Mouse (Mus musculus) heart, adult 2 months (tissue): ENCODE data around the gene Hoxc4. TPM values are rescaled to one million over a fixed set of nuclear protein-coding genes. Genes with fewer than 3 reads are reported as not detected.

ENCODE experiments used
- DNase-seq, 2 experiments: peaks; one replicate each; pipeline ENCODE4 v3.0.0; 2021
- H3K27ac ChIP-seq: fragments of 200-600 bp; 2 replicates; pipeline ENCODE4 v1.8.1; 2022
- H3K27me3 ChIP-seq: fragments of 200-500 bp; 2 replicates; pipeline ENCODE4 v1.6.1; 2012; ENCODE audit warnings: mild to moderate bottlenecking, low read length, inconsistent platforms, mixed read lengths; ENCODE audit not compliant: control insufficient read depth, insufficient read depth
- H3K36me3 ChIP-seq: fragments of 200-500 bp; 2 replicates; pipeline ENCODE4 v1.6.1; 2012; ENCODE audit warnings: low read length, inconsistent platforms; ENCODE audit not compliant: control insufficient read depth, insufficient read depth
- H3K4me1 ChIP-seq: fragments of 200-500 bp; 2 replicates; pipeline ENCODE4 v1.6.1; 2011; ENCODE audit warnings: low read length; ENCODE audit not compliant: control insufficient read depth, insufficient read depth
- H3K4me3 ChIP-seq: fragments of 200-600 bp; 2 replicates; pipeline ENCODE4 v1.8.1; 2022
- H3K79me2 ChIP-seq: fragments of 200-500 bp; replicated peaks from 2 replicates; pipeline ENCODE4 v1.6.1; 2012; ENCODE audit warnings: mild to moderate bottlenecking, inconsistent platforms, low read length, moderate library complexity, mixed read lengths; ENCODE audit not compliant: control insufficient read depth, insufficient read depth
- H3K9ac ChIP-seq: fragments of 200-500 bp; 2 replicates; pipeline ENCODE4 v1.6.1; 2012; ENCODE audit warnings: low read depth, mild to moderate bottlenecking, control low read depth, inconsistent platforms, low read length, mixed read lengths
- CTCF ChIP-seq: fragments of 200-600 bp; IDR thresholded peaks from 2 replicates; pipeline ENCODE4 v1.8.1; 2022; ENCODE audit warnings: antibody characterized with exemption, mild to moderate bottlenecking, moderate library complexity
- EP300 ChIP-seq: fragments of 200-500 bp; IDR thresholded peaks from 2 replicates; pipeline ENCODE4 v1.6.1; 2011; ENCODE audit warnings: low read depth, low read length, control low read depth; ENCODE audit not compliant: insufficient read depth
- POLR2A ChIP-seq: fragments of 200-500 bp; IDR thresholded peaks from 2 replicates; pipeline ENCODE4 v1.6.1; 2011; ENCODE audit warnings: mild to moderate bottlenecking, low read depth, low read length, control low read depth; ENCODE audit not compliant: insufficient read depth
- WGBS: fragments of 180-500 bp; shearing (Covaris S2); methylation state at CpG from one replicate; pipeline ENCODE4 v1.1.7; 2018; 5-methylcytosine and 5-hydroxymethylcytosine counted together
- intact Hi-C: fragments of 180-260 bp; cut with DNase I; formaldehyde crosslinking; loops from one replicate; pipeline ENCODE4 v1.15.1; 2025
- polyA plus RNA-seq: library from polyadenylated mRNA; depleted of rRNA; stranded (reverse); fragments of >200 nt; gene quantifications from 2 replicates; pipeline ENCODE4 v1.2.3, GENCODE M21; 2012
- total RNA-seq, 2 experiments: library from RNA; stranded (reverse); gene quantifications; 2 replicates each; pipeline ENCODE4 v1.2.3; 2021

Hoxc4 gene
- total and polyA plus RNA-seq, 3 experiments: 0.10 TPM; not detected in 2

DNA sequence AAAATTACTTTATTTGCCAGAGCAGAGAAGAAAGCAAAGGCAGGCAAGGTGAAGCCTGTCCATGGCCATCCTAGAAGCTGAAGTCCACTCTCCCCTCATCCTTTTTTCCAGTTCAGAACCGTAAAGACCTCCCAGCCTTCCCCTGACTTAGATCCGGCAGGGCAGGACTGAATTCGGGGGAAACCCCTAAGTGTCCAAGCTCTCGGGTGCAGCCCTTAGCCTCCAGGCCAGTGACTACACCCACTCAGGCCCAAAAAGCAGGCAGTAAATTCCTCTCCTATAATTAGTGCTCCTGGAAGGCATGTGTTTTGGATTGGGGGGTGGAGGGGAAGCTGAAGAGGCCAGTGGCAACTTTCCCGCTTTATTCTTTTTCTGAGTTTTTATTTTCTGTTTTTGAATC, 12.9 kb upstream of the Hoxc4 start:
- WGBS: 16% methylated on average over 5 of the region's 5 CpGs
- Histone ChIP-seq H3K4me3 (no peak overlapping the region), H3K36me3 (no peaks in the 10 kb centered on the region), H3K79me2 (no peaks in the 10 kb centered on the region), H3K9ac (no peak overlapping the region), H3K27ac (no peak overlapping the region), H3K27me3 (peaks cover 19% of the 10 kb centered on the region), H3K4me1 (no peaks in the 10 kb centered on the region)
- TF ChIP-seq POLR2A (no peak), EP300 (no peak), CTCF (no peak)
- no peak for DNase-seq
- intact Hi-C loops: no loop called here

DNA sequence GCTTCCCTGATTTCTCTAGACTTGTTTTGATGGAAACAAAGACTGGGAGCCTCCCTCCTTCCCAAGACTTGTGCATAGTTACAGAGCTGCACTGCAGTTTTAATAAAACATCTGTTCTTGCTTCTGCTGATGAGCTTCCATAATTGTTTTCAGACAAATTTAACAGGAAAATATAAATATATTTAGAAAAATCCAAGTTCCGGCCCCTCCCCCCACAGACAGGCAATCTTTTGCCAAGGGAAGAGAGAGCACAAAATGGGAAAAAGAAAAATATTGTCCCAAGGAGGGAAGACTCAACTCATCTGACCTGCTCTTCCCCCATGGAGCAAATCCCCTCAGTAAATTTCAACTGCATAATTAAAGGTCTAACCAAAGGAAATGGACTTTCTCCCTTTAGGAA, 12.4 kb upstream of the Hoxc4 start:
- no peaks in the 10 kb centered on the region for H3K4me1 ChIP-seq
- H3K4me3 ChIP-seq: no peak overlapping the region
- H3K27me3 ChIP-seq: peaks cover 23% of the 10 kb centered on the region
- no peak overlapping the region for H3K9ac ChIP-seq
- H3K36me3 ChIP-seq: no peaks in the 10 kb centered on the region
- TF ChIP-seq POLR2A (no peak), CTCF (no peak), EP300 (no peak)
- no peaks in the 10 kb centered on the region for H3K79me2 ChIP-seq
- no peak overlapping the region for H3K27ac ChIP-seq
- WGBS: 6% methylated on average over 1 of the region's 1 CpGs
- DNase-seq: no peak
- intact Hi-C loops: no loop called here

GRCm38 (mm10) chr15:103009265-103010111, 9.2 kb upstream of the Hoxc4 start:
- Histone ChIP-seq H3K79me2 (no peaks in the 10 kb centered on the region), H3K36me3 (no peaks in the 10 kb centered on the region), H3K4me1 (no peaks in the 10 kb centered on the region), H3K27me3 (peaks cover 30% of the 10 kb centered on the region), H3K27ac (no peak overlapping the region), H3K4me3 (no peak overlapping the region), H3K9ac (no peak overlapping the region)
- DNase-seq: no peak
- intact Hi-C loops: no loop called here
- 4% methylated on average over 27 of the region's 27 CpGs for WGBS
- no peak for TF ChIP-seq CTCF
- TF ChIP-seq EP300: no peak
- no peak for TF ChIP-seq POLR2A

GRCm38 (mm10) chr15:103010112-103010846, 8.5 kb upstream of the Hoxc4 start:
- 5% methylated on average over 31 of the region's 31 CpGs for WGBS
- DNase-seq: no peak
- Histone ChIP-seq H3K36me3 (no peaks in the 10 kb centered on the region), H3K27ac (no peak overlapping the region), H3K27me3 (peaks cover 33% of the 10 kb centered on the region), H3K4me1 (no peaks in the 10 kb centered on the region), H3K9ac (no peak overlapping the region), H3K4me3 (no peak overlapping the region), H3K79me2 (no peaks in the 10 kb centered on the region)
- TF ChIP-seq CTCF (no peak), POLR2A (no peak), EP300 (no peak)
- intact Hi-C loops: no loop called here

- 8% methylated on average over 28 of the region's 28 CpGs for WGBS
- H3K4me3 ChIP-seq: no peak overlapping the region
- no peak overlapping the region for H3K27ac ChIP-seq
- intact Hi-C loops: no loop called here
- H3K79me2 ChIP-seq: no peaks in the 10 kb centered on the region
- no peak for DNase-seq
- no peaks in the 10 kb centered on the region for H3K36me3 ChIP-seq
- TF ChIP-seq POLR2A (no peak), CTCF (no peak), EP300 (no peak)
- peaks cover 30% of the 10 kb centered on the region for H3K27me3 ChIP-seq
- H3K4me1 ChIP-seq: no peaks in the 10 kb centered on the region
- no peak overlapping the region for H3K9ac ChIP-seq
Measured at GRCm38 (mm10) chr15:103010847-103011555, 7.7 kb upstream of the Hoxc4 start.
